Mouse (Mus musculus): Measurements from ENCODE around the gene Uvrag.

- no peak for TF ChIP-seq FLI1 (IDR thresholded peaks at IDR 0.05; ENCODE audit: low read length)
- TF ChIP-seq GATA1 (IDR thresholded peaks at IDR 0.05; ENCODE audit: borderline replicate concordance, low read length), result no peak
These were observed 21.0 kb upstream of the Uvrag start for GRCm38 (mm10) chr7:99161961-99162360.
